Mouse (Mus musculus) forebrain, embryonic 16.5 days (tissue): ENCODE results near the gene Ccn5. TPM values are rescaled to one million over a fixed set of nuclear protein-coding genes. Genes with fewer than 3 reads are reported as not detected.

ENCODE experiments used
- ATAC-seq: fragments of 200-750 bp; cut with Nextera tagmentation; 2 replicates; pipeline ENCODE4 v1.8.0; 2017; ENCODE audit warnings: mild to moderate bottlenecking, moderate library complexity
- H3K27ac ChIP-seq: fragments of 300-500 bp; sonication (generic); 2 replicates; pipeline ENCODE4 v1.5.1; 2014; ENCODE audit warnings: low read length, control low read depth
- H3K27me3 ChIP-seq: fragments of 300-500 bp; sonication (generic); replicated peaks from 2 replicates; pipeline ENCODE4 v1.6.1; 2014; ENCODE audit warnings: low read length; ENCODE audit not compliant: control insufficient read depth, insufficient read depth
- H3K36me3 ChIP-seq: fragments of 300-500 bp; sonication (generic); 2 replicates; pipeline ENCODE4 v1.6.1; 2014; ENCODE audit not compliant: control insufficient read depth, insufficient read depth
- H3K4me1 ChIP-seq: fragments of 300-500 bp; sonication (generic); replicated peaks from 2 replicates; pipeline ENCODE4 v1.6.1; 2014; ENCODE audit warnings: low read length; ENCODE audit not compliant: control insufficient read depth, insufficient read depth
- H3K4me2 ChIP-seq: fragments of 300-500 bp; sonication (generic); 2 replicates; pipeline ENCODE4 v1.6.1; 2014; ENCODE audit warnings: mild to moderate bottlenecking, low read length, control low read depth
- H3K4me3 ChIP-seq: fragments of 300-500 bp; sonication (generic); replicated peaks from 2 replicates; pipeline ENCODE4 v1.5.1; 2014; ENCODE audit warnings: mild to moderate bottlenecking, low read length, control low read depth
- H3K9ac ChIP-seq: fragments of 300-500 bp; sonication (generic); replicated peaks from 2 replicates; pipeline ENCODE4 v1.6.1; 2014; ENCODE audit warnings: low read depth, low read length, control low read depth
- H3K9me3 ChIP-seq: fragments of 300-500 bp; sonication (generic); 2 replicates; pipeline ENCODE4 v1.6.1; 2016; ENCODE audit warnings: low read length; ENCODE audit not compliant: control insufficient read depth
- WGBS: fragments of 180-500 bp; shearing (Covaris S2); extraction: QIAGEN DNeasy Blood & Tissue Kit; methylation state at CpG from one replicate; pipeline ENCODE4 v1.1.7; 2014; 5-methylcytosine and 5-hydroxymethylcytosine counted together
- polyA plus RNA-seq: library from polyadenylated mRNA; unstranded; fragments of >200 nt; fragmentation: Nextera tagmentation; extraction: Ambion mirVana; gene quantifications from 2 replicates; pipeline ENCODE4 v1.2.1, GENCODE M21; 2015

Gene Ccn5
- polyA plus RNA-seq, 1 experiment from 2014 or later: 0.15 TPM

- ATAC-seq: no peak
- no peak overlapping the region for H3K4me3 ChIP-seq
- no peaks in the 10 kb centered on the region for H3K27me3 ChIP-seq
- H3K9me3 ChIP-seq: no peaks in the 10 kb centered on the region
- no peaks in the 10 kb centered on the region for H3K36me3 ChIP-seq
- H3K4me2 ChIP-seq: no peak overlapping the region
- 92% methylated on average over 9 of the region's 9 CpGs for WGBS
- no peak overlapping the region for H3K9ac ChIP-seq
- H3K4me1 ChIP-seq: peaks cover 10% of the 10 kb centered on the region
- no peak overlapping the region for H3K27ac ChIP-seq
Measured at GRCm38 (mm10) chr2:163866061-163866460, 45.4 kb downstream of the Ccn5 start.

GRCm38 (mm10) chr2:163869783-163870182 lies 49.1 kb downstream of the Ccn5 start:
- H3K27ac ChIP-seq: no peak overlapping the region
- no peak overlapping the region for H3K9ac ChIP-seq
- H3K27me3 ChIP-seq: peaks cover 4% of the 10 kb centered on the region; the same call in 1 of the 2 replicates
- ATAC-seq: peak; percentile 76; the same call in 1 of the 2 replicates
- no peak overlapping the region for H3K4me3 ChIP-seq
- peaks cover 11% of the 10 kb centered on the region for H3K4me1 ChIP-seq
- 26% methylated on average over 5 of the region's 5 CpGs for WGBS
- no peak overlapping the region for H3K4me2 ChIP-seq
- no peaks in the 10 kb centered on the region for H3K9me3 ChIP-seq
- no peaks in the 10 kb centered on the region for H3K36me3 ChIP-seq

GRCm38 (mm10) chr2:163871266-163871665 lies 50.6 kb downstream of the Ccn5 start:
- peaks cover 4% of the 10 kb centered on the region; the same call in 1 of the 2 replicates for H3K27me3 ChIP-seq
- 70% methylated on average over 4 of the region's 4 CpGs for WGBS

GRCm38 (mm10) chr2:163871906-163872305 lies 51.2 kb downstream of the Ccn5 start:
- no peak overlapping the region for H3K4me3 ChIP-seq
- H3K27ac ChIP-seq: no peak overlapping the region
- H3K9me3 ChIP-seq: no peaks in the 10 kb centered on the region
- no peak overlapping the region for H3K4me2 ChIP-seq
- H3K27me3 ChIP-seq: peaks cover 4% of the 10 kb centered on the region; the same call in 1 of the 2 replicates
- H3K4me1 ChIP-seq: peaks cover 27% of the 10 kb centered on the region
- H3K36me3 ChIP-seq: no peaks in the 10 kb centered on the region
- H3K9ac ChIP-seq: no peak overlapping the region
- WGBS: 49% methylated on average over 3 of the region's 3 CpGs
- no peak for ATAC-seq

More at GRCm38 (mm10) chr2:163871266-163871665, 50.6 kb downstream of the Ccn5 start:
- Histone ChIP-seq H3K4me2 (no peak overlapping the region), H3K27ac (no peak overlapping the region), H3K9me3 (no peaks in the 10 kb centered on the region), H3K9ac (no peak overlapping the region), H3K4me3 (no peak overlapping the region), H3K36me3 (no peaks in the 10 kb centered on the region), H3K4me1 (peaks cover 25% of the 10 kb centered on the region)
- ATAC-seq: no peak

- H3K36me3 ChIP-seq: no peaks in the 10 kb centered on the region
- no peak overlapping the region for H3K4me3 ChIP-seq
- no peak for ATAC-seq
- WGBS: 18% methylated on average over 5 of the region's 5 CpGs
- H3K27ac ChIP-seq: no peak overlapping the region
- peaks cover 24% of the 10 kb centered on the region for H3K4me1 ChIP-seq
- H3K4me2 ChIP-seq: no peak overlapping the region
- H3K27me3 ChIP-seq: peaks cover 4% of the 10 kb centered on the region; the same call in 1 of the 2 replicates
- no peak overlapping the region for H3K9ac ChIP-seq
- H3K9me3 ChIP-seq: no peaks in the 10 kb centered on the region
Measured at GRCm38 (mm10) chr2:163874877-163875276, 54.2 kb downstream of the Ccn5 start.

- Histone ChIP-seq H3K36me3 (no peaks in the 10 kb centered on the region), H3K9ac (no peak overlapping the region), H3K27ac (no peak overlapping the region)
Measured at GRCm38 (mm10) chr2:163875484-163875883, 54.8 kb downstream of the Ccn5 start.

GRCm38 (mm10) chr2:163876830-163877498 lies 56.3 kb downstream of the Ccn5 start:
- Histone ChIP-seq H3K27ac (no peak overlapping the region), H3K36me3 (no peaks in the 10 kb centered on the region), H3K4me3 (no peak overlapping the region), H3K4me2 (no peak overlapping the region), H3K4me1 (peaks cover 18% of the 10 kb centered on the region), H3K9ac (no peak overlapping the region), H3K9me3 (no peaks in the 10 kb centered on the region), H3K27me3 (no peaks in the 10 kb centered on the region)
- WGBS: 66% methylated on average over 14 of the region's 14 CpGs
- 0 out of 2 replicates have a peak, but pooled peaks have one; percentile 31 for ATAC-seq

More at GRCm38 (mm10) chr2:163875484-163875883, 54.8 kb downstream of the Ccn5 start:
- ATAC-seq: peak; percentile 82
- 41% methylated on average over 7 of the region's 7 CpGs for WGBS
- Histone ChIP-seq H3K4me3 (no peak overlapping the region), H3K4me2 (no peak overlapping the region), H3K9me3 (no peaks in the 10 kb centered on the region), H3K4me1 (peaks cover 18% of the 10 kb centered on the region), H3K27me3 (peaks cover 4% of the 10 kb centered on the region; the same call in 1 of the 2 replicates)

- WGBS: 72% methylated on average over 6 of the region's 6 CpGs
- Histone ChIP-seq H3K4me1 (peaks cover 6% of the 10 kb centered on the region), H3K4me3 (no peak overlapping the region), H3K36me3 (no peaks in the 10 kb centered on the region), H3K4me2 (no peak overlapping the region), H3K27me3 (no peaks in the 10 kb centered on the region), H3K9ac (no peak overlapping the region), H3K27ac (no peak overlapping the region), H3K9me3 (no peaks in the 10 kb centered on the region)
- ATAC-seq: no peak
Measured at GRCm38 (mm10) chr2:163880891-163881290, 60.2 kb downstream of the Ccn5 start.
